Mouse (Mus musculus) cerebellum, adult 2 months (tissue): ENCODE data around the gene Gm15128.
"Not testable (repeated sequence)": the region's sequence is repeated elsewhere in the genome, so short reads cannot be mapped to it uniquely, and the experiment has no call there.

Experiments used
- CTCF ChIP-seq: fragments of 200-500 bp; IDR thresholded peaks from 2 replicates; pipeline ENCODE4 v1.5.1; 2011; ENCODE audit warnings: low read depth, mild to moderate bottlenecking, control low read depth, low read length, moderate library complexity, borderline replicate concordance; ENCODE audit not compliant: insufficient read depth
- POLR2A ChIP-seq: fragments of 200-500 bp; IDR thresholded peaks from 2 replicates; pipeline ENCODE4 v1.6.1; 2011; ENCODE audit warnings: low read length, control low read depth, borderline replicate concordance; ENCODE audit not compliant: insufficient read depth

- not testable (repeated sequence) for TF ChIP-seq CTCF, POLR2A
Measured at GRCm38 (mm10) chrX:147765691-147766090, at the start of gene Gm15128.
